ENCODE assay signal across 8 mouse cellular contexts in the genomic region with DNA sequence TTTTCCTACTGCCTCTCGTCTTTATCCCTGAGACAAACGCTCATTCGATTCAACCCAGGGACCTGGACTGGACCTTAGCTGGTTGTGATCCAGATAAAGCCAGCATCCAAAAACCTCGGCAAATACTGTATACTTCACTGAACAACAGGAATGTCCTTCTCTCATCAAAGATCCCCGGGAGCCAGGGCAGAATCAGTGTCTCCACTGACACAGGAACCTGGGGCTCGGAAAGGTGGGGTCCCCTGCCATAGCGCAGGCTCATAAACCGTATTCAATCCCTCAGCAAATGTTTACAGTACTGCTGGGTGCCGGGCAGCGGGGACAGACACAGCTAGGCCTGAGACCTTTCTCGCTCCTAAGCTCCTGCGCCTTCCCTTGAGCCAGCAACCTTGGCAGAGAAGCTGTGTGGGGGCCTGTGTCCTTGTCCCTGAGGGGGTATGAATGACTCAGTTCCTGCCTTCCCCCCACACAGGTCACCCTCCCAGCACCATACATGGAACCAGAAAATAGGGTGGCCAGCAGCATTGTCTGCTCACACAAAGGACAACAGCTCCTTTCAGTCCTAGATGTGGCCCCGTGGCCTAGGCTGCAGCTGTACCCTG. TPM values are rescaled to one million over a fixed set of nuclear protein-coding genes. Genes with fewer than 3 reads are reported as not detected.
DNase-seq lines count a peak whose midpoint lies in the region; ATAC-seq and TF ChIP-seq lines count a peak whose summit lies in the region.

No protein-coding gene starts in this region.

- 49% methylated on average over 13 of the region's 13 CpGs for WGBS in intestine, embryonic 16.5 days
- WGBS in intestine, postnatal 0 days: 59% methylated on average over 13 of the region's 13 CpGs
- WGBS in hindbrain, embryonic 10.5 days: 47% methylated on average over 13 of the region's 13 CpGs
- 26% methylated on average over 13 of the region's 13 CpGs for WGBS in midbrain, embryonic 12.5 days

- H3K36me3 ChIP-seq in intestine, embryonic 16.5 days (ENCODE audit: control insufficient read depth, insufficient read depth, low read length): peaks cover 30% of the 10 kb centered on the region; the same call in 1 of the 2 replicates
- peaks cover 91% of the 10 kb centered on the region for H3K36me3 ChIP-seq in intestine, postnatal 0 days (ENCODE audit: control insufficient read depth, insufficient read depth)
- H3K36me3 ChIP-seq in hindbrain, embryonic 10.5 days: peaks cover 55% of the 10 kb centered on the region
- H3K36me3 ChIP-seq in midbrain, embryonic 12.5 days: 0 out of 2 replicates have a peak, but pooled peaks cover 11% of the 10 kb centered on the region

- DNase-seq in adrenal gland, postnatal 10 days: peak; percentile 80
- peak; percentile 19 for DNase-seq in hindbrain, embryonic 10.5 days (ENCODE audit: low spot score)
- no peak for DNase-seq in urinary bladder, adult 18-20 months (ENCODE audit: low spot score in 2 of 2)
- DNase-seq in right cerebral cortex, postnatal 4 days: no peak
- DNase-seq in gastrocnemius, postnatal 25 days: no peak

- no peaks in the 10 kb centered on the region for H3K27me3 ChIP-seq in intestine, embryonic 16.5 days (replicated peaks; ENCODE audit: control insufficient read depth, insufficient read depth, low read length)
- no peaks in the 10 kb centered on the region for H3K27me3 ChIP-seq in intestine, postnatal 0 days (replicated peaks; ENCODE audit: control insufficient read depth, insufficient read depth, low read length)
- no peaks in the 10 kb centered on the region for H3K27me3 ChIP-seq in hindbrain, embryonic 10.5 days (ENCODE audit: insufficient read depth, poor library complexity, severe bottlenecking)
- no peaks in the 10 kb centered on the region for H3K27me3 ChIP-seq in midbrain, embryonic 12.5 days

- peak overlapping the region; percentile 3; the same call in 1 of the 2 replicates for H3K27ac ChIP-seq in intestine, embryonic 16.5 days (ENCODE audit: low read length)
- H3K27ac ChIP-seq in intestine, postnatal 0 days (ENCODE audit: low read depth, low read length): no peak overlapping the region
- H3K27ac ChIP-seq in hindbrain, embryonic 10.5 days: peak overlapping the region; percentile 86
- H3K27ac ChIP-seq in midbrain, embryonic 12.5 days (replicated peaks): peak overlapping the region; percentile 61

- ATAC-seq in intestine, embryonic 16.5 days: peak; percentile 17; the same call in 1 of the 2 replicates
- no peak for ATAC-seq in intestine, postnatal 0 days
- ATAC-seq in midbrain, embryonic 12.5 days (ENCODE audit: low FRiP score, low read depth): no peak

- H3K9ac ChIP-seq in intestine, embryonic 16.5 days (ENCODE audit: low read depth, low read length): peak overlapping the region; percentile 20; the same call in 1 of the 2 replicates
- no peak overlapping the region for H3K9ac ChIP-seq in intestine, postnatal 0 days (ENCODE audit: low read depth, low read length)
- H3K9ac ChIP-seq in midbrain, embryonic 12.5 days (replicated peaks): peak overlapping the region; percentile 41

- H3K4me1 ChIP-seq in intestine, embryonic 16.5 days (ENCODE audit: control insufficient read depth, insufficient read depth, low read length): peaks cover 5% of the 10 kb centered on the region; the same call in 1 of the 2 replicates
- H3K4me1 ChIP-seq in intestine, postnatal 0 days (replicated peaks; ENCODE audit: control insufficient read depth, insufficient read depth, low read length): no peaks in the 10 kb centered on the region
- peaks cover 28% of the 10 kb centered on the region for H3K4me1 ChIP-seq in hindbrain, embryonic 10.5 days (replicated peaks)
- H3K4me1 ChIP-seq in midbrain, embryonic 12.5 days: peaks cover 17% of the 10 kb centered on the region

- TF ChIP-seq CTCF in intestine, postnatal 0 days (IDR thresholded peaks at IDR 0.05; ENCODE audit: low read depth): no peak

- no peaks in the 10 kb centered on the region for H3K9me3 ChIP-seq in intestine, embryonic 16.5 days (ENCODE audit: control insufficient read depth, low read length)
- no peaks in the 10 kb centered on the region for H3K9me3 ChIP-seq in intestine, postnatal 0 days (ENCODE audit: control insufficient read depth)
- H3K9me3 ChIP-seq in hindbrain, embryonic 10.5 days: no peaks in the 10 kb centered on the region
- no peaks in the 10 kb centered on the region for H3K9me3 ChIP-seq in midbrain, embryonic 12.5 days

- H3K4me3 ChIP-seq in intestine, embryonic 16.5 days (ENCODE audit: low read length): no peak overlapping the region
- H3K4me3 ChIP-seq in intestine, postnatal 0 days (ENCODE audit: low read depth, low read length): no peak overlapping the region
- H3K4me3 ChIP-seq in hindbrain, embryonic 10.5 days: peak overlapping the region; percentile 11; the same call in 1 of the 2 replicates
- H3K4me3 ChIP-seq in midbrain, embryonic 12.5 days: no peak overlapping the region

- H3K4me2 ChIP-seq in intestine, embryonic 16.5 days (ENCODE audit: low read depth, low read length): no peak overlapping the region
- no peak overlapping the region for H3K4me2 ChIP-seq in intestine, postnatal 0 days (replicated peaks; ENCODE audit: low read depth)
- H3K4me2 ChIP-seq in midbrain, embryonic 12.5 days (replicated peaks): peak overlapping the region; percentile 4

RNA-seq across cellular contexts. Expression of gene Rps6ka1, which starts 23.1 kb away (rescaled TPM):
- 148 and 156 TPM in 2 replicates for polyA plus RNA-seq in intestine, embryonic 16.5 days (2015; fragmentation: Nextera tagmentation; extraction: Ambion mirVana)
- polyA plus RNA-seq in intestine, postnatal 0 days (2015; fragmentation: Nextera tagmentation; extraction: Ambion mirVana): 86.2 and 88.8 TPM in 2 replicates
- total RNA-seq in adrenal gland, postnatal 10 days (2021): 10 to 100 TPM; 19.6 to 19.9 TPM
- polyA plus RNA-seq in hindbrain, embryonic 10.5 days (2016; fragmentation: Nextera tagmentation; extraction: Ambion mirVana): 35.6 and 38.9 TPM in 2 replicates
- polyA plus RNA-seq in midbrain, embryonic 12.5 days (2016; fragmentation: Nextera tagmentation; extraction: Ambion mirVana): 23.6 and 26.6 TPM in 2 replicates
- 1 to 10 TPM; 4.0 to 4.3 TPM for total RNA-seq in gastrocnemius, postnatal 25 days (2021)

Comparison
In these comparisons a context has a peak if more than half of its experiments do, and no peak if none do; other contexts are left out.
1. DNase-seq: peak in adrenal gland, postnatal 10 days (single experiment) and hindbrain, embryonic 10.5 days (single experiment); none in urinary bladder, adult 18-20 months (0 of 2), right cerebral cortex, postnatal 4 days (single experiment) and gastrocnemius, postnatal 25 days (single experiment).